Mouse (Mus musculus): ENCODE results near the gene Gm4869.

Gm4869 gene

DNA sequence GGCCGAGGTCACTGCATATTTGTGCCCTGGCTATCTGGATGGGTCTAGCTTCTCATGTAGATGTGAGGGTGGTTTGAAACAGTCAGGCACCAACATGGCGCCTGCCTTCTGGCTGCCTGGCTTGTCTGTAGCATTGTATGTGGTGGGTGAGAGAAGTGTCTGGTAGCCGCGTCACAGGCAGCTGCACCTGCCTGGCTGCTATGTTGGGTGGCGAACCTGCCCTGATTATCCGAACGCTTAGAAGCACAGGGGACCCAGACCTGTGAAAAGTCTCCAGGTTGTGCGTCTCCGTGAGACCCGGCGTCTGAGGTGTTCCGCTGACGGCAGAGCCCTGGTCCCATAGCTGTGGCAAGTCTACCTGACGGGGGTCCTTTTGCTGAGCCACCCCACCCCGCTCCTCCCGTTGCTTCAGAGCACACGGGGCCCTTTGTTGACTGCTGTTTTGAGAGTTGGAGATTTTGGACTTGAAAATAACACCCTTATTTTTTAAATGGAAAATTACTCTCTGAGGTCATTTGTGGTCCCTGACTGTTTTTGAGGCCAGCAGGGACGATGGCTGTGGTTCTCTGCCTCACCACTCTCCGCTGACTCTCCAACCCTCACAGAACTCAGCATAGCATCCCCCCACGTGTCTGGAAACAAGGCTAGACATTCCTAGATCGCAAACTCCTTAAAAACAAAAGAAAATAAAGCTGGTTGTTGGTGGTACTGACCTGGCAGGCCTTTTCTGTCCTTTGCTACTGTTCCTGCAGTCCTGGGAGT is 71.9 kb downstream of the Gm4869 start:
- DNase-seq (ENCODE audit: low read depth in 2 of 2, low spot score in 2 of 2), result no peak

DNA sequence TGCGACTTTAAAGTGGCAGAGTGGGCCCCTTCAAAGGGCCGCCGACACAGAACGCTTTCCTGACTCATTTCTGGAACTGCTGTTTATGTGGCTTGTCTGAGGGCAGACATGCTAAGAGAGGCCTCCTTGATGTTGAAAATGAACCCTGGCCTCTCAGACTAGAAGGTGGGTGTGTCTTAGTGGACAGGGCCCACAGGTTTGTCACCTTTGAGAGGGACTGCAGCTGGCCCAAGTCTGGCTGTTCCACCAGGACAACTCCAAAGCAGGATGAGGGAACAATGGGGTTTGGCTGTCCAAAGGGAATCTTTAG is 72.4 kb downstream of the Gm4869 start:
- DNase-seq (ENCODE audit: low read depth in 2 of 2, low spot score in 2 of 2), result no peak

DNA sequence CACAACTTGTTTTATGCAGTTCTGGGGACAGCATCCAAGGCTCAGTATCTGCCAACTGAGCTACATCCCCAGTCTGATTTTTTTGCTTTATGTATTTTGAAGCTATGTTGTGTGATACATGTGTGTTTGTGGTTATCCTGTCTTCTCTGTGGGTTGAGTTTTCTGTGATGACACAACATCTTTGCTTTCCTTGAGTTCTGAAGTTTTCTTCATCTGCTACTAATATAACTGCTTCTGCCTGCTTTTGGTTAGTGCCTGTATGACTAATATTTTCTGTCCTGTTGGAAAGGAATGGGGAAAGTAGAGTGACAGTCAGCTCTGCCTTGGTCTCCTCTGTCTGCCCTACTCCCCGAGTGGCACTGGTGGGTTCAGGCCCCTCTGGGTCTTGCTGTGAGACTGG is 75.8 kb downstream of the Gm4869 start:
- DNase-seq (ENCODE audit: low read depth in 2 of 2, low spot score in 2 of 2), result no peak

DNA sequence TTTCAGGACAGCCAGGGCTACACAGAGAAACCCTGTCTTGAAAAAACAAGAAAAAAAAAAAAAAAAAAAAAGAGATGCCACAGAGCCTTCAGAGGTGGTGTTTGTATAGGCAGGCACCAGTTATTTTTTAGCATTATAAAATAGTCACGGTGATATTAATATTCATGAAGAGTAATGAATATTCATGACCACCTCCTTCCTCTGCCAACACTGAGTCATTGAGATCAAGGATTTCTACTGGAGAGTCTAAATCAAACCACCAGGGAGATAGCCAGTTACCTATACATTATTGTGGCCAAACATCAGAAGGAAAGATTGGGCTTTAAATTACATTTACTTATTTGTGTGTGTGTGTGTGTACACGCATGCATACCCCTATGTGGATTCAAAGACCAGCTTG is 81.3 kb downstream of the Gm4869 start:
- DNase-seq (ENCODE audit: low read depth in 2 of 2, low spot score in 2 of 2), result no peak

DNA sequence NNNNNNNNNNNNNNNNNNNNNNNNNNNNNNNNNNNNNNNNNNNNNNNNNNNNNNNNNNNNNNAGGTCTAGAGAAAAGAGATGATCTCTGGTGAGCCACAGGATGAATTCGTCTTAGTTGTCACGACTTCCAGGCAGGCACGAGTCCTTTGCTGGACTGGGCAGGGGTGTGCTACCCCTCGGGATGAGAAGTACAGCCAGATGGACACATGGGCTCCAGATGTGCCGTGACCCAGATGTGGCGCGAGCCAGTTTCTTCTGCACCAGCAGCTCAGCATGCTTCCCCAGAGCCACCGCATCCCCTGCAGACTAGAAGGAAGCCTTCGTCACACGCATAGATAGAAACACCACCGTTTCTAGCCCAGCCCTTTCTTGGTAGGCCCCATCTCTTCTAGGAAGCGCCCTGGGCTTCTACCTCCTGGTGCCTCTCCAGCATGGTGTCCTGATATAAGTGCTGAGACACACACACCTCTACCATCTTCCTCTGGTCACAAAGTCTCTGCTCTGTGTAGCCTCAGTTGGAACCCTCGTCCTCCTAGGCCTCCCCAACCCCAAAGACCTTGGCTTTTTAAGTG is 92.8 kb downstream of the Gm4869 start:
- DNase-seq (ENCODE audit: low read depth in 2 of 2, low spot score in 2 of 2), result no peak

DNA sequence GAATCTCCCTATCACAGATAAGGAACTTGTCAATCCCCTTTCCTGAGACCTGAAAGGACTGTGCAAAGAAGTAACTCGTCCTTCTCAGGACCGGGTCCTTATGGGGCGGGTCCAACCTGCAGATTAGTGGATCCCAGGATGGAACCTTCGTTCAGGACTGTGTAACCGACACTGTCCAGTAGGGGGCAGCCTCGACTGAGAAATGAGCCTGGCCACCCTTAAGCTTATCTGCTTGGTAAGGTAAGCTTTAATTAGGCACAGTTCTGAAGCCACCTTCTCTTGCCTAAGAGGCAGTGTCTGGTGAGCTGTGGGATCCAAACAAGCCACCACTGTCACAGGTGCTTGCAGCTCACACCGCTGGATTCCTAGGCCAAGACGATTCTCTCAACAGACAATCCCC is 94.7 kb downstream of the Gm4869 start:
- peak; percentile 85 to 89 for DNase-seq (ENCODE audit: low read depth in 2 of 2, low spot score in 2 of 2)

DNA sequence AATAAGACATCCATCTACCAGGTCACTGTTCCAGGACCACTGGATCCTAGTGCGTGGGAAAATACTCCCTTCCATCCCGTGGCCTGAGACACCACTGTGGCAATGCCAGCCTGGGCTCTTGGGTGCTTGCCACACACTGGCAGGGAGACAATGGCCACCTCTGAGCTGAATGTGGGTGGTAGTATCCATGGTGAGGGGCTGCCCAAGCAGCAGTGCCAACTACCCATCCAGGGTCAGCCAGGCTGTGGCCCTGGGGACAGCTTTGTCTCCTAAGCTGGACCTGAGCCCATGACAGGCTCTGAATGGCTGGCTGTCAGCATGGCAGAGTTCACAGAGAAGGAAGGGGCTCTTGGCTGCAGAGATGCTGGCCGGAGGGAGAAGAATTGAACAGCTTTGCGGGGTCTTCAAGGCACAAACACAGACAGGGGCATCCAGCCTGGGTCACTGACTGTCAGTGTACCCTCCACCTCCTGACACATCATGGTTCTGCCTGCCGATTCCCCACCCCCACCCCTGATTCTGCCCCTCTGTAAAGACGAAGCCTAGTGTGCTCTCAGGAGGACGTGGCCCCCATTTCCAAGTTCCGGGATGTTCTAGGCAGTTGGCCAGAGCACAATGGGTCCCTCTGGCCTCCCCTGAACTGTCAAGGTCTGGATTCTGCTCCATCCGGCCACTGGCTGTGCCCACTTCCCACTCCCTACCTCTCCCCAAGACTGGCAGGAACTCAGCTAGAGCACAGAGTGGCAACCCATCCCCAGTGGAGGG is 97.5 kb downstream of the Gm4869 start:
- no peak for DNase-seq (ENCODE audit: low read depth in 2 of 2, low spot score in 2 of 2)
